ENCODE assay signal across 23 mouse cellular contexts in genomic region chr7:135221475-135221874, GRCm38 (mm10). TPM values are rescaled to one million over a fixed set of nuclear protein-coding genes. Genes with fewer than 3 reads are reported as not detected.
"Had no signal": no experiment of that assay in that cellular context is flagged by ENCODE, and none has a peak within 500 bp of the region (broad histone marks: within the 10 kb centered on the region; RNA-seq: fewer than 3 reads in every experiment).

No protein-coding gene starts in this region.

- H3K4me3 ChIP-seq: neural tube, embryonic 13.5 days; neural tube, embryonic 15.5 days; stomach, embryonic 15.5 days had no signal

- H3K27me3 ChIP-seq: neural tube, embryonic 13.5 days; neural tube, embryonic 15.5 days; stomach, embryonic 15.5 days had no signal

- H3K4me1 ChIP-seq: neural tube, embryonic 13.5 days; neural tube, embryonic 15.5 days; stomach, embryonic 15.5 days had no signal

- H3K36me3 ChIP-seq: neural tube, embryonic 13.5 days; neural tube, embryonic 15.5 days; stomach, embryonic 15.5 days had no signal

- DNase-seq: retina, postnatal 1 day; right cerebral cortex, adult 18-20 months; right cerebral cortex, postnatal 14 days; right cerebral cortex, postnatal 25 days; right cerebral cortex, postnatal 4 days; spleen, adult 18-20 months; thymus, adult 18-20 months; thymus, adult 2 months; thymus, postnatal 14 days; thymus, postnatal 25 days; thymus, postnatal 36 days; thymus, postnatal 4 days had no signal

- H3K27ac ChIP-seq: neural tube, embryonic 13.5 days; neural tube, embryonic 15.5 days; stomach, embryonic 15.5 days; stomach, postnatal 0 days had no signal

- H3K9me3 ChIP-seq: neural tube, embryonic 13.5 days; neural tube, embryonic 15.5 days; stomach, embryonic 15.5 days had no signal

- H3K4me2 ChIP-seq: neural tube, embryonic 13.5 days; neural tube, embryonic 15.5 days; stomach, embryonic 15.5 days had no signal

- H3K9ac ChIP-seq: neural tube, embryonic 13.5 days; neural tube, embryonic 15.5 days; stomach, embryonic 15.5 days had no signal

RNA-seq across cellular contexts. Expression of gene Nps, which starts 37.0 kb away (rescaled TPM):
- total RNA-seq: neutrophil, adult 5-6 weeks had no signal
- polyA plus RNA-seq: neural tube, embryonic 13.5 days; neural tube, embryonic 14.5 days; neural tube, embryonic 15.5 days; small intestine, adult 2 months; spleen, adult 2 months; stomach, embryonic 14.5 days; stomach, embryonic 15.5 days; stomach, embryonic 16.5 days; stomach, postnatal 0 days; thymus, adult 2 months; thymus, postnatal 0 days had no signal
